Mouse (Mus musculus) hindbrain, embryonic 10.5 days (tissue): Measurements from ENCODE around the gene Cabp1. TPM values are rescaled to one million over a fixed set of nuclear protein-coding genes. Genes with fewer than 3 reads are reported as not detected.
"Not testable (repeated sequence)": the region's sequence is repeated elsewhere in the genome, so short reads cannot be mapped to it uniquely, and the experiment has no call there.

Experiments used
- DNase-seq: peaks from one replicate; pipeline ENCODE4 v3.0.0-alpha.2; 2017; ENCODE audit warnings: low spot score
- H3K27ac ChIP-seq: fragments of 300-500 bp; sonication (generic); 2 replicates; pipeline ENCODE4 v1.5.1; 2016; ENCODE audit warnings: mild to moderate bottlenecking, moderate library complexity
- H3K27me3 ChIP-seq: fragments of 300-500 bp; sonication (generic); 2 replicates; pipeline ENCODE4 v1.6.1; 2016; ENCODE audit warnings: mild to moderate bottlenecking; ENCODE audit not compliant: poor library complexity, insufficient read depth, severe bottlenecking
- H3K36me3 ChIP-seq: fragments of 300-500 bp; sonication (generic); 2 replicates; pipeline ENCODE4 v1.6.1; 2016; ENCODE audit warnings: mild to moderate bottlenecking, moderate library complexity
- H3K4me1 ChIP-seq: fragments of 300-500 bp; sonication (generic); replicated peaks from 2 replicates; pipeline ENCODE4 v1.6.1; 2016; ENCODE audit warnings: mild to moderate bottlenecking
- H3K4me3 ChIP-seq: fragments of 300-500 bp; sonication (generic); 2 replicates; pipeline ENCODE4 v1.5.1; 2016; ENCODE audit warnings: mild to moderate bottlenecking, moderate library complexity
- H3K9me3 ChIP-seq: fragments of 300-500 bp; sonication (generic); 2 replicates; pipeline ENCODE4 v1.6.1; 2016; ENCODE audit warnings: mild to moderate bottlenecking, moderate library complexity
- WGBS: fragments of 180-500 bp; shearing (Covaris S2); methylation state at CpG from one replicate; pipeline ENCODE4 v1.1.7; 2016; 5-methylcytosine and 5-hydroxymethylcytosine counted together
- polyA plus RNA-seq: library from polyadenylated mRNA; unstranded; fragments of >200 nt; fragmentation: Nextera tagmentation; extraction: Ambion mirVana; gene quantifications from 2 replicates; pipeline ENCODE4 v1.2.1, GENCODE M21; 2016

Gene Cabp1
- polyA plus RNA-seq, 1 experiment from 2014 or later, result 6.1 TPM

- Histone ChIP-seq H3K27ac (no peak overlapping the region), H3K36me3 (peaks cover 73% of the 10 kb centered on the region), H3K27me3 (no peaks in the 10 kb centered on the region), H3K4me1 (peaks cover 44% of the 10 kb centered on the region), H3K4me3 (no peak overlapping the region), H3K9me3 (no peaks in the 10 kb centered on the region)
- WGBS, result 86% methylated on average over 13 of the region's 13 CpGs
- no peak for DNase-seq
Measured at GRCm38 (mm10) chr5:115151457-115151856, 42.7 kb downstream of the Cabp1 start.

- DNase-seq, result no peak
- H3K27me3 ChIP-seq, result no peaks in the 10 kb centered on the region
- no peak overlapping the region for H3K27ac ChIP-seq
- no peak overlapping the region for H3K4me3 ChIP-seq
- peaks cover 77% of the 10 kb centered on the region for H3K36me3 ChIP-seq
- WGBS, result 87% methylated on average over 5 of the region's 5 CpGs
- H3K9me3 ChIP-seq, result no peaks in the 10 kb centered on the region
- peaks cover 40% of the 10 kb centered on the region for H3K4me1 ChIP-seq
Measured at GRCm38 (mm10) chr5:115150991-115151390, 43.2 kb downstream of the Cabp1 start.

GRCm38 (mm10) chr5:115149675-115150459 is 44.3 kb downstream of the Cabp1 start:
- Histone ChIP-seq H3K27ac (no peak overlapping the region), H3K4me1 (peaks cover 38% of the 10 kb centered on the region), H3K4me3 (no peak overlapping the region), H3K36me3 (peaks cover 84% of the 10 kb centered on the region), H3K27me3 (no peaks in the 10 kb centered on the region), H3K9me3 (no peaks in the 10 kb centered on the region)
- DNase-seq, result no peak
- 94% methylated on average over 14 of the region's 14 CpGs for WGBS

- peaks cover 94% of the 10 kb centered on the region for H3K36me3 ChIP-seq
Measured at GRCm38 (mm10) chr5:115148872-115149271, 45.3 kb downstream of the Cabp1 start.

GRCm38 (mm10) chr5:115148378-115148777 is 45.8 kb downstream of the Cabp1 start:
- WGBS, result 97% methylated on average over 8 of the region's 8 CpGs
- H3K9me3 ChIP-seq, result no peaks in the 10 kb centered on the region
- no peak overlapping the region for H3K27ac ChIP-seq
- peaks cover 95% of the 10 kb centered on the region for H3K36me3 ChIP-seq
- H3K27me3 ChIP-seq, result no peaks in the 10 kb centered on the region
- peaks cover 26% of the 10 kb centered on the region for H3K4me1 ChIP-seq
- no peak for DNase-seq
- H3K4me3 ChIP-seq, result no peak overlapping the region

More at GRCm38 (mm10) chr5:115148872-115149271, 45.3 kb downstream of the Cabp1 start:
- peaks cover 28% of the 10 kb centered on the region for H3K4me1 ChIP-seq
- H3K27ac ChIP-seq, H3K9me3 ChIP-seq, H3K4me3 ChIP-seq, DNase-seq, H3K27me3 ChIP-seq: not testable (repeated sequence)
- WGBS, result no CpG with 5 or more reads among the region's 1 CpGs

GRCm38 (mm10) chr5:115147388-115147787 is 46.8 kb downstream of the Cabp1 start:
- Histone ChIP-seq H3K36me3 (peaks cover 94% of the 10 kb centered on the region), H3K27me3 (no peaks in the 10 kb centered on the region), H3K9me3 (no peaks in the 10 kb centered on the region), H3K27ac (no peak overlapping the region), H3K4me3 (no peak overlapping the region), H3K4me1 (peaks cover 26% of the 10 kb centered on the region)
- WGBS, result 85% methylated on average over 3 of the region's 3 CpGs
- DNase-seq, result no peak

- no peaks in the 10 kb centered on the region for H3K27me3 ChIP-seq
- H3K4me1 ChIP-seq, result peaks cover 24% of the 10 kb centered on the region
- DNase-seq, result no peak
- H3K36me3 ChIP-seq, result peaks cover 95% of the 10 kb centered on the region
- H3K9me3 ChIP-seq, result no peaks in the 10 kb centered on the region
- H3K4me3 ChIP-seq, result no peak overlapping the region
- H3K27ac ChIP-seq, result no peak overlapping the region
Measured at GRCm38 (mm10) chr5:115146747-115147130, 47.4 kb downstream of the Cabp1 start.

- Histone ChIP-seq H3K36me3 (peaks cover 90% of the 10 kb centered on the region), H3K4me3 (no peak overlapping the region), H3K27ac (no peak overlapping the region), H3K27me3 (no peaks in the 10 kb centered on the region), H3K9me3 (no peaks in the 10 kb centered on the region), H3K4me1 (peaks cover 24% of the 10 kb centered on the region)
- DNase-seq, result no peak
- 87% methylated on average over 6 of the region's 6 CpGs for WGBS
Measured at GRCm38 (mm10) chr5:115145976-115146746, 48.0 kb downstream of the Cabp1 start.

- H3K9me3 ChIP-seq, result no peaks in the 10 kb centered on the region
- H3K27ac ChIP-seq, result no peak overlapping the region
- no peaks in the 10 kb centered on the region for H3K27me3 ChIP-seq
- WGBS, result 81% methylated on average over 11 of the region's 11 CpGs
- peaks cover 24% of the 10 kb centered on the region for H3K4me1 ChIP-seq
- H3K4me3 ChIP-seq, result no peak overlapping the region
- DNase-seq, result no peak
- peaks cover 82% of the 10 kb centered on the region for H3K36me3 ChIP-seq
Measured at GRCm38 (mm10) chr5:115145253-115145968, 48.8 kb downstream of the Cabp1 start.

- no peak for DNase-seq
- H3K27ac ChIP-seq, result no peak overlapping the region
- H3K36me3 ChIP-seq, result peaks cover 73% of the 10 kb centered on the region
- H3K4me3 ChIP-seq, result no peak overlapping the region
- no peaks in the 10 kb centered on the region for H3K9me3 ChIP-seq
- no peaks in the 10 kb centered on the region for H3K27me3 ChIP-seq
- WGBS, result 75% methylated on average over 6 of the region's 6 CpGs
- peaks cover 24% of the 10 kb centered on the region for H3K4me1 ChIP-seq
Measured at GRCm38 (mm10) chr5:115144471-115144870, 49.7 kb downstream of the Cabp1 start.

GRCm38 (mm10) chr5:115143552-115143951 is 50.6 kb downstream of the Cabp1 start:
- Histone ChIP-seq H3K4me1 (peaks cover 24% of the 10 kb centered on the region), H3K27ac (0 out of 2 replicates have a peak overlapping the region, but pooled peaks have one; percentile 23), H3K36me3 (peaks cover 64% of the 10 kb centered on the region), H3K9me3 (no peaks in the 10 kb centered on the region), H3K27me3 (no peaks in the 10 kb centered on the region), H3K4me3 (no peak overlapping the region)
- 86% methylated on average over 10 of the region's 10 CpGs for whole genome bisulfite sequencing
- no peak for DNase-seq

GRCm38 (mm10) chr5:115142166-115142697 is 51.9 kb downstream of the Cabp1 start:
- Histone ChIP-seq H3K27me3 (no peaks in the 10 kb centered on the region), H3K27ac (no peak overlapping the region), H3K4me1 (peaks cover 24% of the 10 kb centered on the region), H3K36me3 (peaks cover 50% of the 10 kb centered on the region), H3K4me3 (no peak overlapping the region), H3K9me3 (no peaks in the 10 kb centered on the region)
- DNase-seq, result no peak
- 89% methylated on average over 9 of the region's 9 CpGs for WGBS
